Mouse (Mus musculus) limb, embryonic 13.5 days (tissue): ENCODE measurements at regions not wholly inside any gene's neighbourhood (a gene's known extent, or its start where the extent isn't known, plus 50 kb on each side); places are given as distances from the start of the nearest gene placed in this dataset.

ENCODE experiments used
- ATAC-seq: fragments of 200-750 bp; cut with Nextera tagmentation; 2 replicates; pipeline ENCODE4 v1.8.0; 2017; ENCODE audit warnings: low read depth, moderate number of reproducible peaks, moderate TSS enrichment; ENCODE audit not compliant: low FRiP score
- H3K27ac ChIP-seq: fragments of 300-500 bp; sonication (generic); 2 replicates; pipeline ENCODE4 v1.5.1; 2015; ENCODE audit warnings: inconsistent platforms, mild to moderate bottlenecking, moderate library complexity
- H3K27me3 ChIP-seq: fragments of 300-500 bp; sonication (generic); 2 replicates; pipeline ENCODE4 v1.6.1; 2015; ENCODE audit warnings: mild to moderate bottlenecking, inconsistent platforms
- H3K36me3 ChIP-seq: fragments of 300-500 bp; sonication (generic); 2 replicates; pipeline ENCODE4 v1.6.1; 2015; ENCODE audit warnings: inconsistent platforms, mild to moderate bottlenecking, moderate library complexity
- H3K4me1 ChIP-seq: fragments of 300-500 bp; sonication (generic); 2 replicates; pipeline ENCODE4 v1.6.1; 2015; ENCODE audit warnings: inconsistent platforms
- H3K4me2 ChIP-seq: fragments of 300-500 bp; sonication (generic); replicated peaks from 2 replicates; pipeline ENCODE4 v1.6.1; 2015; ENCODE audit warnings: inconsistent platforms, mild to moderate bottlenecking, moderate library complexity
- H3K4me3 ChIP-seq: fragments of 300-500 bp; sonication (generic); 2 replicates; pipeline ENCODE4 v1.5.1; 2015; ENCODE audit warnings: moderate library complexity, mild to moderate bottlenecking, inconsistent platforms
- H3K9ac ChIP-seq: fragments of 300-500 bp; sonication (generic); 2 replicates; pipeline ENCODE4 v1.6.1; 2015; ENCODE audit warnings: mild to moderate bottlenecking, inconsistent platforms
- H3K9me3 ChIP-seq: fragments of 300-500 bp; sonication (generic); 2 replicates; pipeline ENCODE4 v1.6.1; 2016; ENCODE audit warnings: inconsistent platforms
- WGBS: fragments of 180-500 bp; shearing (Covaris S2); methylation state at CpG from one replicate; pipeline ENCODE4 v1.1.7; 2015; 5-methylcytosine and 5-hydroxymethylcytosine counted together

DNA sequence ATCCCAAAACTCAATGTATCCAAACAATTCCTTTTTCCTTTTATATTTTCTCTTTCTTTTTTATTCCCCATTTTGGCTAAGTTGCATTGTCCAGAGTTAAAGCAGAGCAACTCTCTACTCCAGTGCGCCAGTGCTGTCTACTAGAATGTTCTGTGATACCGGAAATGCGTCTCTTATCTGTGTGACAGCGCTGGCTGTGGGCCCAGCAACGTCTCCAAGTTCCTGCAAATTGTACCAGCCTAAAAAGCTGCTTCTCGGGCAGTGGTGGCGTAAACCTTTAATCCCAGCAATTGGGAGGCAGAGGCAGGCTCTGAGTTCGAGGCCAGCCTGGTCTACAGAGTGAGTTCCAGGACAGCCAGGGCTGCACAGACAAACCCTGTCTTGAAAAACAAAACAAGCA is 59.4 kb downstream of the Cox18 start:
- no peak for ATAC-seq
- no peak overlapping the region for H3K9ac ChIP-seq
- H3K27ac ChIP-seq, result no peak overlapping the region
- H3K36me3 ChIP-seq, result no peaks in the 10 kb centered on the region
- H3K4me2 ChIP-seq, result no peak overlapping the region
- WGBS, result 89% methylated on average over 8 of the region's 8 CpGs
- no peaks in the 10 kb centered on the region for H3K9me3 ChIP-seq
- 0 out of 2 replicates have a peak, but pooled peaks cover 10% of the 10 kb centered on the region for H3K4me1 ChIP-seq
- H3K27me3 ChIP-seq, result no peaks in the 10 kb centered on the region
- H3K4me3 ChIP-seq, result no peak overlapping the region

DNA sequence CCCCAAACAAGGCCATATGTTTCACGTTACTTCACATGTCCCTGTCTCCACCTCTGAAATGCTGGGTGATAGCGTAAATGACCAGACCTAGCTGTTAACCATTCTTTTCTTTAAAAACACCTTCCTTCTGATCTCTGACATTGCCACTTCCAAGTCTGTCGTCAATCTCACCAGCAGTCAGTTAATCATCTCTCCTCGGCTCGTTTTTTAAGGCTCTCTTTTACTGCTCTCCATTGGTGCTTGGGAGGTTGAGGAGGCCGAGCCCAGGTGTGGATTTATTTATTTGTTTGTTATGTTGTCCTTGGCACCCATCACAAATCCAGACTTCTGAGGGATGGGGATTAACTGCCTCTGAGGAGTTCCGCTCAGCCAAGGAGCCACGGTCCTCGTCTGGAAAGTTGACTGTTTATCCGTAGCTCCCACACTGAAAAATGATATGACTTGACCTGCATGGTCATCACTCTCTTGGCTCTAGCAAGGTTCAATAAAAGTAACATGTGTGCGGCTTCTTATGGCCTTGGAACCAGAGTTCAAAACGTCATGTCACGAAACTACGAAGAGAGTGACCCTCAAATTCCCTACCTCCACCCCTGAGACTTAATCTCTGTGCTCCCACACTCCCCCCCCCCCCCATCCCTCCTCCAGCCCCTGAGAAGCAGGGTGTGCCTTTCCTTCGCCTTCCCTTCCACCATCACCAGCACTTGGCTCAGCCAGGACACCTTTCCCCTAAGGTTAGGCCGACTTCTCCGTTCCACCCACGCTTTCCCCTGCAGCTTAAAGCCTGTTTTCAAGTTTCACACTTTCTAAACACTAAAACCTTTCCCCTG is 60.6 kb downstream of the Cox18 start:
- WGBS, result 29% methylated on average over 18 of the region's 18 CpGs
- H3K4me1 ChIP-seq, result 0 out of 2 replicates have a peak, but pooled peaks cover 10% of the 10 kb centered on the region
- H3K4me2 ChIP-seq, result no peak overlapping the region
- no peaks in the 10 kb centered on the region for H3K27me3 ChIP-seq
- H3K9ac ChIP-seq, result no peak overlapping the region
- H3K4me3 ChIP-seq, result no peak overlapping the region
- H3K27ac ChIP-seq, result no peak overlapping the region
- H3K36me3 ChIP-seq, result no peaks in the 10 kb centered on the region
- ATAC-seq, result no peak
- no peaks in the 10 kb centered on the region for H3K9me3 ChIP-seq

GRCm38 (mm10) chr5:90160281-90160680 is 63.5 kb downstream of the Cox18 start:
- Histone ChIP-seq H3K4me3 (no peak overlapping the region), H3K9ac (no peak overlapping the region), H3K36me3 (no peaks in the 10 kb centered on the region), H3K27me3 (no peaks in the 10 kb centered on the region), H3K4me1 (0 out of 2 replicates have a peak, but pooled peaks cover 10% of the 10 kb centered on the region), H3K4me2 (no peak overlapping the region), H3K27ac (no peak overlapping the region), H3K9me3 (no peaks in the 10 kb centered on the region)
- no peak for ATAC-seq
- 41% methylated on average over 4 of the region's 4 CpGs for WGBS

DNA sequence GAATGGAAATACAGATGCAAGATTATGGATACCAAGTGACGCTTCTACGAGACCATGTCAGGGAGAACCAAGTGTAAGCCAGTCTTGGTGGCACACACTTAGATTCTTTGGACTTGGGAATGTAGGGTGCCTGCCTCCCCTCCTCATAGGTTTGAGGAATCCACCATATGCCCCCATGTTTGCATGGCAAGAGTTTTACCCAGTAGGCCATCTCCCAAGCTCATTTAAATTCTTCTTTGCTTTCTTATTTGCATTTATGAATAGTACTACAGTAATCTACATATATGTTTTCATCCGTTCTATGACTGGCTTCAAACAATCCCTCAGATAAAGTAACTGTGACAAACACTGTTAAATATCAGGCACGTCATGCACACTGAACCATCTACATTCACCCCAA is 67.3 kb downstream of the Cox18 start:
- 94% methylated on average over 4 of the region's 4 CpGs for WGBS
- H3K36me3 ChIP-seq, result no peaks in the 10 kb centered on the region

GRCm38 (mm10) chr5:90149611-90150532 is 73.9 kb downstream of the Cox18 start:
- 0 out of 2 replicates have a peak, but pooled peaks cover 5% of the 10 kb centered on the region for H3K4me1 ChIP-seq
- no peak; the same call in 1 of the 2 replicates for ATAC-seq
- no peak overlapping the region for H3K4me2 ChIP-seq
- H3K36me3 ChIP-seq, result no peaks in the 10 kb centered on the region
- WGBS, result 70% methylated on average over 22 of the region's 22 CpGs
- H3K27ac ChIP-seq, result no peak overlapping the region
- H3K9me3 ChIP-seq, result no peaks in the 10 kb centered on the region
- H3K27me3 ChIP-seq, result no peaks in the 10 kb centered on the region
- H3K9ac ChIP-seq, result no peak overlapping the region
- H3K4me3 ChIP-seq, result no peak overlapping the region

More for the DNA sequence above, 67.3 kb downstream of the Cox18 start:
- H3K27ac ChIP-seq, result no peak overlapping the region
- H3K27me3 ChIP-seq, result no peaks in the 10 kb centered on the region
- ATAC-seq, result no peak
- H3K4me1 ChIP-seq, result no peaks in the 10 kb centered on the region
- H3K4me3 ChIP-seq, result no peak overlapping the region
- H3K4me2 ChIP-seq, result no peak overlapping the region
- no peaks in the 10 kb centered on the region for H3K9me3 ChIP-seq
- no peak overlapping the region for H3K9ac ChIP-seq

GRCm38 (mm10) chr5:90135971-90136370 is 87.8 kb downstream of the Cox18 start:
- no peak overlapping the region for H3K4me3 ChIP-seq
- H3K4me2 ChIP-seq, result no peak overlapping the region
- 76% methylated on average over 7 of the region's 7 CpGs for WGBS
- H3K9ac ChIP-seq, result no peak overlapping the region
- ATAC-seq, result no peak
- H3K27me3 ChIP-seq, result no peaks in the 10 kb centered on the region
- no peaks in the 10 kb centered on the region for H3K4me1 ChIP-seq
- no peaks in the 10 kb centered on the region for H3K9me3 ChIP-seq
- H3K27ac ChIP-seq, result no peak overlapping the region
- no peaks in the 10 kb centered on the region for H3K36me3 ChIP-seq

GRCm38 (mm10) chr5:90107036-90107435 is 116.8 kb downstream of the Cox18 start:
- H3K27me3 ChIP-seq, result no peaks in the 10 kb centered on the region
- WGBS, result 94% methylated on average over 1 of the region's 1 CpGs
- H3K36me3 ChIP-seq, result no peaks in the 10 kb centered on the region
- no peak overlapping the region for H3K9ac ChIP-seq
- H3K9me3 ChIP-seq, result no peaks in the 10 kb centered on the region
- ATAC-seq, result no peak
- H3K4me2 ChIP-seq, result no peak overlapping the region
- H3K4me1 ChIP-seq, result no peaks in the 10 kb centered on the region
- no peak overlapping the region for H3K27ac ChIP-seq
- no peak overlapping the region for H3K4me3 ChIP-seq

- Histone ChIP-seq H3K9ac (no peak overlapping the region), H3K27ac (no peak overlapping the region), H3K4me1 (no peaks in the 10 kb centered on the region), H3K36me3 (no peaks in the 10 kb centered on the region), H3K9me3 (no peaks in the 10 kb centered on the region), H3K4me2 (no peak overlapping the region), H3K27me3 (no peaks in the 10 kb centered on the region), H3K4me3 (no peak overlapping the region)
- no peak for ATAC-seq
- 72% methylated on average over 7 of the region's 7 CpGs for WGBS
Measured at GRCm38 (mm10) chr5:90104672-90105071, 119.1 kb downstream of the Cox18 start.

- Histone ChIP-seq H3K36me3 (no peaks in the 10 kb centered on the region), H3K4me1 (no peaks in the 10 kb centered on the region), H3K27me3 (no peaks in the 10 kb centered on the region), H3K4me2 (no peak overlapping the region), H3K9ac (no peak overlapping the region), H3K4me3 (no peak overlapping the region), H3K9me3 (no peaks in the 10 kb centered on the region), H3K27ac (no peak overlapping the region)
- 85% methylated on average over 7 of the region's 7 CpGs for WGBS
- ATAC-seq, result no peak
Measured at GRCm38 (mm10) chr5:90088541-90088940, 135.3 kb downstream of the Cox18 start.

DNA sequence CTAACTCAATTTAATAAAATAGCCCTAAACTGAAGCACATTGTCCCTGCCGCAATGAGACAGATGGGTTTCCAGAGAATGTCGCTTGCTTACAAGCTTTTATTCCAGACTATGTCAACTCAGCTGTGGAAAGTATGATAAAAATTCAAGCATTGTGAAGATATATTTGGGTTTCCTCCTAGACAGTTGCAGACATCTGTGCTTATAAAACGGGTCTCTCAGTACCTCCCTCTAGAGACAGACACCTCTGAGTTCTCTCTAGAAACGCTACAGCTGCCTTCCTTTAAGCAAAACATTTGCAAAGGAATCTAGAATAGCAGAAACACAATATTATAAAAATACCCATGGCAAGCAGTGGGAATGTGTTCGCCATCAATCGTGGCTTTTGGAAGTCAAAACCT is 137.3 kb downstream of the Cox18 start:
- Histone ChIP-seq H3K27me3 (no peaks in the 10 kb centered on the region), H3K27ac (no peak overlapping the region), H3K4me1 (no peaks in the 10 kb centered on the region), H3K9ac (no peak overlapping the region), H3K9me3 (no peaks in the 10 kb centered on the region), H3K4me3 (no peak overlapping the region), H3K4me2 (no peak overlapping the region), H3K36me3 (no peaks in the 10 kb centered on the region)
- ATAC-seq, result no peak
- WGBS, result 74% methylated on average over 6 of the region's 6 CpGs

GRCm38 (mm10) chr5:90077025-90077536 is 146.7 kb downstream of the Cox18 start:
- Histone ChIP-seq H3K9ac (no peak overlapping the region), H3K27ac (no peak overlapping the region), H3K4me1 (no peaks in the 10 kb centered on the region), H3K4me2 (no peak overlapping the region), H3K27me3 (no peaks in the 10 kb centered on the region), H3K4me3 (no peak overlapping the region), H3K36me3 (no peaks in the 10 kb centered on the region), H3K9me3 (no peaks in the 10 kb centered on the region)
- WGBS, result 93% methylated on average over 6 of the region's 6 CpGs
- no peak for ATAC-seq
